Mouse (Mus musculus) embryonic facial prominence, embryonic 14.5 days (tissue): Measurements from ENCODE around the gene Rp9. TPM values are rescaled to one million over a fixed set of nuclear protein-coding genes. Genes with fewer than 3 reads are reported as not detected.

Source experiments
- ATAC-seq: fragments of 200-750 bp; cut with Nextera tagmentation; 2 replicates; pipeline ENCODE4 v1.8.0; 2017; ENCODE audit warnings: low read depth, moderate number of reproducible peaks, moderate TSS enrichment
- DNase-seq: peaks from one replicate; pipeline ENCODE4 v3.0.0-alpha.2; 2015; ENCODE audit warnings: low spot score
- H3K27ac ChIP-seq: fragments of 300-500 bp; sonication (generic); replicated peaks from 2 replicates; pipeline ENCODE4 v1.5.1; 2014; ENCODE audit warnings: low read depth, mild to moderate bottlenecking, low read length, moderate library complexity
- H3K27me3 ChIP-seq: fragments of 300-500 bp; sonication (generic); replicated peaks from 2 replicates; pipeline ENCODE4 v1.6.1; 2014; ENCODE audit warnings: low read length; ENCODE audit not compliant: control insufficient read depth, insufficient read depth
- H3K36me3 ChIP-seq: fragments of 300-500 bp; sonication (generic); 2 replicates; pipeline ENCODE4 v1.6.1; 2014; ENCODE audit warnings: low read length, mixed read lengths; ENCODE audit not compliant: control insufficient read depth, insufficient read depth
- H3K4me1 ChIP-seq: fragments of 300-500 bp; sonication (generic); 2 replicates; pipeline ENCODE4 v1.6.1; 2014; ENCODE audit warnings: antibody characterized with exemption, low read length; ENCODE audit not compliant: control insufficient read depth, insufficient read depth
- H3K4me2 ChIP-seq: fragments of 300-500 bp; sonication (generic); 2 replicates; pipeline ENCODE4 v1.6.1; 2014; ENCODE audit warnings: low read depth, mild to moderate bottlenecking, low read length, moderate library complexity, mixed read lengths
- H3K4me3 ChIP-seq: fragments of 300-500 bp; sonication (generic); 2 replicates; pipeline ENCODE4 v1.5.1; 2014; ENCODE audit warnings: low read depth, mild to moderate bottlenecking, low read length
- H3K9ac ChIP-seq: fragments of 300-500 bp; sonication (generic); 2 replicates; pipeline ENCODE4 v1.6.1; 2014; ENCODE audit warnings: low read depth, mild to moderate bottlenecking, low read length, moderate library complexity, mixed read lengths
- H3K9me3 ChIP-seq: fragments of 300-500 bp; sonication (generic); 2 replicates; pipeline ENCODE4 v1.6.1; 2016; ENCODE audit warnings: low read length; ENCODE audit not compliant: control insufficient read depth
- WGBS: fragments of 180-500 bp; shearing (Covaris S2); extraction: QIAGEN DNeasy Blood & Tissue Kit; methylation state at CpG from one replicate; pipeline ENCODE4 v1.1.7; 2014; 5-methylcytosine and 5-hydroxymethylcytosine counted together
- polyA plus RNA-seq: library from polyadenylated mRNA; unstranded; fragments of >200 nt; fragmentation: Nextera tagmentation; extraction: Ambion mirVana; gene quantifications from 2 replicates; pipeline ENCODE4 v1.2.1, GENCODE M21; 2014

Rp9 gene
- polyA plus RNA-seq, 1 experiment from 2014 or later: 61.5 TPM

DNA sequence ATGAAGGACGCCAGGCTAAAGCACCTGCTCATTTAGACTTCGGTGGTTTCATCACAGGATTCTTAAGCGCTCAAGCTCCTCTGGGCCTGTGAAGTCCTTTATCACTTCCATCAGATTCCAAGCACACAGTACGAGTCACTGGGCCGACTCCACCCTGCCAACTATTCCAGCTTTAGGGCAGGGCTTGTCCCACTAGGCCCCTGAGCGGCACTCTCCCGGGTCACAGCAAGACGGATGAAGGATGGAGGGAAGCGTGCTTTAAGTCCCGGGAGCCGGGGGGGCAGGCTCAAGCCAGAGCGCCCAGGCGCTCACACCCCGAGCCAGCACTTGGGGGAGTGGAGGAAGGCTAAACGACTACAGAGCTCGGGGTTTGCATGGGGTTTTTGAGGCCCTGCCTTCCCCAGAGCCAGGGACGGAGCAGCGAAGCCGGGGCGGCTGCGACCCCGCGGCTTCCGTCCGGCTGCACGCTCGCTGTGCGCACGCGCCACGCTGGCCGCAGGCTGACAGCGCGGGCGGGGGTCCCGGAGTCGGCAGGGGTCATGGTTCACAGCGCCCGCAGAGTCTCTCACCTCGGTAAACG is 81.1 kb downstream of the Rp9 start:
- Histone ChIP-seq H3K27me3 (no peaks in the 10 kb centered on the region), H3K9ac (peak overlapping the region; percentile 88), H3K4me3 (peak overlapping the region; percentile 94), H3K4me2 (peak overlapping the region; percentile 79), H3K36me3 (no peaks in the 10 kb centered on the region), H3K4me1 (peaks cover 14% of the 10 kb centered on the region; the same call in 1 of the 2 replicates), H3K27ac (peak overlapping the region; percentile 89), H3K9me3 (no peaks in the 10 kb centered on the region)
- peak; percentile 84 for ATAC-seq
- WGBS: 0% methylated on average over 12 of the region's 41 CpGs
- DNase-seq: peak; percentile 57

DNA sequence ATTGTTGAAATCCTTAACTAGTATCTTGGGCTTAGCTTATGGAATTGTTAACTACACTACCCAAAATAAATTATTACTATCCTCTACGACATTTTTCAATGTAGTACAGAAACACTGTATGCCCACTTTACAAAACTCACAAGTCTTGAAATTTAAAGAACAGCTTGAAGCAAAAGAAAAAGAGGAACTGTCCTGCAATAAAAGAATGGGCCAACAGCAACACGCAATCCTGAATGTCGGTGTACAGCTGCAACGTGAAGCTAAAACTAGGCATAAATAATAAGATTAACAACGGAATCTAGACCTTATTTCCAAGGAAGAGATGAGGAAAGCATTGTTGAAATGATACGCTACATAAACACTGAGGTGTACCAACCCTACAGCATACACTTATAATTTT is 81.6 kb downstream of the Rp9 start:
- WGBS: 15% methylated on average over 6 of the region's 6 CpGs

DNA sequence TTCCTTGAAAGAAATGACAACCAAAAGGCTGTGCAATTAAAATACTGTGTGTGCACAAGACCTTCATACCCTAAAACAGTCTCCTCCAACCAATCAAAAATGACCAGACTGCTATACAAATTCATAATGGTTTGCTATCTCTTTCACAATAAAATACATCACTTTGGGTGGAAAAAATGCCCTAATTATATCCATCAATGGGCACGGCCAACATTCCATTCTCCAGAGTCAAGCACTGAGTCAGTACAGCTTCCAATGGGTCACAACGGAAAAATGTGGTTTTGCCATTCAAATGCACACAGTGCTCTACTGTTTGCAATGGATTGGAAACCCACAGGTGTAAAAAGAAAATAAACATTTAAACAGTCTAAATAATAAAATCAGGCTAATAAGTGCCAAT is 83.7 kb downstream of the Rp9 start:
- Histone ChIP-seq H3K4me1 (peaks cover 14% of the 10 kb centered on the region; the same call in 1 of the 2 replicates), H3K36me3 (peaks cover 13% of the 10 kb centered on the region), H3K27ac (no peak overlapping the region), H3K9ac (no peak overlapping the region), H3K4me2 (no peak overlapping the region), H3K27me3 (no peaks in the 10 kb centered on the region), H3K4me3 (no peak overlapping the region), H3K9me3 (no peaks in the 10 kb centered on the region)
- ATAC-seq (no peak), DNase-seq (no peak)
- WGBS: 63% methylated on average over 2 of the region's 2 CpGs

More for the DNA sequence above, 81.6 kb downstream of the Rp9 start:
- Histone ChIP-seq H3K9me3 (no peaks in the 10 kb centered on the region), H3K27ac (no peak overlapping the region), H3K36me3 (no peaks in the 10 kb centered on the region), H3K4me1 (peaks cover 14% of the 10 kb centered on the region; the same call in 1 of the 2 replicates), H3K27me3 (no peaks in the 10 kb centered on the region), H3K9ac (peak overlapping the region; percentile 88), H3K4me2 (peak overlapping the region; percentile 79), H3K4me3 (peak overlapping the region; percentile 94)
- DNase-seq (no peak), ATAC-seq (no peak)

DNA sequence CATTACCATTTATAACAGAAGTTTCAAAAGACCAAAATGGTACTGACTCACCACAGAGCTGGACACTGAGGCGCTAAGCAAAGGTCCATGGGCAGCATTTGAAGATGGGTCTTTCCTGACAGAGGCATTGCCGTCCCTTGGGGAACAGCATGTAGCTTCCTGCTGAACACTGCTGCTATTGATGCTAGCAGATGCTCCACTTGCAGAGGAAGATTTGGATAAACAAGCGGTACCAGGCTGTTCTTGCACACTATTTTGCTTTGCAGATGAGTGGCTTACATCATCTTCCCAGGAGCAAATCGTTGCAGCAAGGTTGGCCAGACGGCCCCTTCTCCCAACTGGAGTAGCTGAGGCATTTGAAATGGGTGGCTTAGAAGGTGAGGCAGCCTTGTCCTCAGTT is 93.5 kb downstream of the Rp9 start:
- H3K36me3 ChIP-seq: peaks cover 88% of the 10 kb centered on the region
- no peak for DNase-seq
- no peaks in the 10 kb centered on the region for H3K27me3 ChIP-seq
- H3K4me2 ChIP-seq: no peak overlapping the region
- no peaks in the 10 kb centered on the region for H3K4me1 ChIP-seq
- no peak overlapping the region for H3K4me3 ChIP-seq
- WGBS: 84% methylated on average over 5 of the region's 5 CpGs
- no peak for ATAC-seq
- H3K27ac ChIP-seq: no peak overlapping the region
- no peaks in the 10 kb centered on the region for H3K9me3 ChIP-seq
- H3K9ac ChIP-seq: no peak overlapping the region

DNA sequence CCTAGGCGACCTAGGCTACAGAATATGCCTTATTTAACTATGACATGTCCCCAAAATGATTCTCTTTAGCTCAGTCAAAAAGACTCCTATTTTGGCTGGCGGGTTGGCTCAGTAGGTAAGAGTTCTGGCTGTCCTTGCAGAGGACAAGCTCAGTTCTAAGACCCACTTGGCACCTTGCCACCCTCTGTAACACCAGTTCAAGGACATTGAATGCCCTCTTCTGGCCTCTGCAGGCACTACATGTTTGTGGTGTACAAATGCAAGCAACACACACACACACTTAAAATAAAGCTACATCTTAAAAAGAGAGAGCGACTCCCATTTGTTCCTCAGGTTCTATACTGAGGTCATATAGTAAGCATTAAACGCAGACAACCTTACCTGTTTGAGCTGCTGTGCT is 96.8 kb downstream of the Rp9 start:
- Histone ChIP-seq H3K27me3 (no peaks in the 10 kb centered on the region), H3K4me3 (no peak overlapping the region), H3K36me3 (peaks cover 81% of the 10 kb centered on the region), H3K4me2 (no peak overlapping the region), H3K9ac (no peak overlapping the region), H3K4me1 (no peaks in the 10 kb centered on the region), H3K27ac (no peak overlapping the region), H3K9me3 (no peaks in the 10 kb centered on the region)
- WGBS: 92% methylated on average over 4 of the region's 4 CpGs
- DNase-seq: no peak
- no peak for ATAC-seq

DNA sequence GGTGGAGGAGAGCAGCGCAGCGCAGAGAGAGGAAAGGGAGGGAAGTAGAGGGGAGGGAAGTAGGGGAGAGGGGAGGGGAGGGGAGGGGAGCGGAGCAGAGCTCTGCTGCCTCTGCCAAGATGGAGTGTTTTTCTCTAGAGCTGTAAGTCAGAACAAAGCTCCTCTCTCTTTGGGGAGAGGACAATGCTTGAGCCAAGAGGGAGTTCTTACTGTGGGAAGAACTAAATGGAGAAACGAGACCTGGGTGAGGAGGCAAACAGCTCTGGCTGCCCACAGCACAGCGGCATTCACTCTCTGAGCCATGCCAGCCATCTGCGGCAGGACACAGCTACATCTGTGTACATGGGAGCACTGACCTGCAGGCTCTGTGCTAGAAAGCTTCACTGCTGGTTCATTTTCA is 101.5 kb downstream of the Rp9 start:
- no peak overlapping the region for H3K4me3 ChIP-seq
- DNase-seq: no peak
- H3K27me3 ChIP-seq: no peaks in the 10 kb centered on the region
- H3K27ac ChIP-seq: no peak overlapping the region
- ATAC-seq: no peak
- H3K36me3 ChIP-seq: peaks cover 77% of the 10 kb centered on the region
- no peak overlapping the region for H3K4me2 ChIP-seq
- no peaks in the 10 kb centered on the region for H3K9me3 ChIP-seq
- 71% methylated on average over 5 of the region's 6 CpGs for WGBS
- H3K4me1 ChIP-seq: no peaks in the 10 kb centered on the region
- H3K9ac ChIP-seq: no peak overlapping the region

DNA sequence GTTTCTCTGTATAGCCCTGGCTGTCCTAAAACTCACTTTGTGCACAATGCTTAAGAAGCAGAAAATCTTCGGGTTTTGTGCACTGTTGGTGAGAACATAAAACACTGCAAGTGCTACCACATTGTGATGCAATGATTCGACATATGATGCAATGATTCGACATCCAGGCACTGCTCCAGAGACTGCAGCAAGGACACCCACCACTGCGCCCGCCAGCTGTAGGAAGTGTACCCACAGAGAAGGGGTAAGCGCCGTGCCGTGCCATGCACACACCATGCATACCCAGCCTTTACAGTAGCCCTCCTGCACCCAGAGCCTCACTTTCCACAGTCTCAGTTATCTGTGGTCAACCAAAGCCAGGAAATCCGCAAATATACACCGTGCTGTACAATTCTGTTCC is 102.9 kb downstream of the Rp9 start:
- 93% methylated on average over 10 of the region's 10 CpGs for WGBS
- no peak overlapping the region for H3K4me3 ChIP-seq
- H3K4me1 ChIP-seq: no peaks in the 10 kb centered on the region
- ATAC-seq (no peak), DNase-seq (no peak)
- no peaks in the 10 kb centered on the region for H3K27me3 ChIP-seq
- peaks cover 76% of the 10 kb centered on the region for H3K36me3 ChIP-seq
- no peaks in the 10 kb centered on the region for H3K9me3 ChIP-seq
- no peak overlapping the region for H3K9ac ChIP-seq
- H3K27ac ChIP-seq: no peak overlapping the region
- no peak overlapping the region for H3K4me2 ChIP-seq

DNA sequence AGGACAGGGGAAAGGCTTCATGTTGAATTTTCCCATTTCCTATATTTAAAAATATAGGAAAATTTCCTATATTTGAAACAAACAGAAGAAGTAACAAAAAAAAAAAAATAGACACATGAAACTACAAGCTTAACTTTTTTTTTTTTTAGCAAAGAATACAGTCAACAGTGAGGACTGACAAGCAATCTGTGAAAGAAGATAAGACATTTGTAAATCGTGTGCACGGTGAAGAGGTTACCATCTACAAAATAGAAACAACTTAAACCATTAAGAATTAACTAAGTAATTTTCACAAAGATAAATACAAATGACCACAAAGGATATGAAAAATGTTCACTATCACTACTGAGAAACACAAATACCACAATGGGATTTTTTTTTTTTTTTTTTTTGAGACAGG is 103.3 kb downstream of the Rp9 start:
- no peak overlapping the region for H3K9ac ChIP-seq
- no peaks in the 10 kb centered on the region for H3K9me3 ChIP-seq
- H3K4me3 ChIP-seq: no peak overlapping the region
- H3K4me1 ChIP-seq: no peaks in the 10 kb centered on the region
- H3K27me3 ChIP-seq: no peaks in the 10 kb centered on the region
- H3K36me3 ChIP-seq: peaks cover 76% of the 10 kb centered on the region
- ATAC-seq: no peak
- no peak overlapping the region for H3K27ac ChIP-seq
- H3K4me2 ChIP-seq: no peak overlapping the region
- 96% methylated on average over 2 of the region's 2 CpGs for WGBS
- no peak for DNase-seq
